15 mouse cellular contexts compared by ENCODE assay signal in genomic region chr10:105783766-105784165, GRCm38 (mm10). TPM values are rescaled to one million over a fixed set of nuclear protein-coding genes. Genes with fewer than 3 reads are reported as not detected.
DNase-seq lines count a peak whose midpoint lies in the region; ATAC-seq and TF ChIP-seq lines count a peak whose summit lies in the region.
"Had no signal": no experiment of that assay in that cellular context is flagged by ENCODE, and none has a peak within 500 bp of the region (broad histone marks: within the 10 kb centered on the region; RNA-seq: fewer than 3 reads in every experiment).

No protein-coding gene starts in this region.

- H3K9ac ChIP-seq in stomach, postnatal 0 days (ENCODE audit: low read length): no peak overlapping the region
- no peak overlapping the region for H3K9ac ChIP-seq in liver, embryonic 12.5 days
- H3K9ac ChIP-seq: embryonic facial prominence, embryonic 15.5 days; heart, embryonic 15.5 days had no signal

- H3K4me1 ChIP-seq in heart, embryonic 10.5 days: no peaks in the 10 kb centered on the region
- no peaks in the 10 kb centered on the region; the same call in 1 of the 2 replicates for H3K4me1 ChIP-seq in lung, adult 2 months (ENCODE audit: control insufficient read depth, insufficient read depth, low read length)
- H3K4me1 ChIP-seq in stomach, postnatal 0 days (replicated peaks; ENCODE audit: control insufficient read depth, insufficient read depth): no peaks in the 10 kb centered on the region
- H3K4me1 ChIP-seq in liver, embryonic 12.5 days: no peaks in the 10 kb centered on the region
- H3K4me1 ChIP-seq: embryonic facial prominence, embryonic 15.5 days; heart, embryonic 15.5 days had no signal

- TF ChIP-seq EP300 in stomach, postnatal 0 days (optimal IDR thresholded peaks at IDR 0.05): no peak

- WGBS in heart, embryonic 10.5 days: 84% methylated on average over 8 of the region's 8 CpGs
- 44% methylated on average over 8 of the region's 8 CpGs for WGBS in lung, adult 2 months
- 50% methylated on average over 8 of the region's 8 CpGs for WGBS in stomach, postnatal 0 days
- 86% methylated on average over 8 of the region's 8 CpGs for WGBS in liver, embryonic 12.5 days (ENCODE audit: insufficient replicate concordance)

- H3K27me3 ChIP-seq in heart, embryonic 10.5 days (ENCODE audit: insufficient read depth, poor library complexity, severe bottlenecking): no peaks in the 10 kb centered on the region
- H3K27me3 ChIP-seq in stomach, postnatal 0 days (ENCODE audit: control insufficient read depth, insufficient read depth, low read length): no peaks in the 10 kb centered on the region
- H3K27me3 ChIP-seq in liver, embryonic 12.5 days (replicated peaks): no peaks in the 10 kb centered on the region
- H3K27me3 ChIP-seq: embryonic facial prominence, embryonic 15.5 days; heart, embryonic 15.5 days had no signal

- no peak overlapping the region for H3K27ac ChIP-seq in heart, embryonic 10.5 days
- no peak overlapping the region for H3K27ac ChIP-seq in stomach, postnatal 0 days (replicated peaks)
- H3K27ac ChIP-seq in liver, embryonic 12.5 days: no peak overlapping the region
- H3K27ac ChIP-seq: embryonic facial prominence, embryonic 15.5 days; heart, embryonic 15.5 days; macrophage had no signal

- H3K36me3 ChIP-seq in heart, embryonic 10.5 days: peaks cover 3% of the 10 kb centered on the region; the same call in 1 of the 2 replicates
- no peaks in the 10 kb centered on the region for H3K36me3 ChIP-seq in stomach, postnatal 0 days (ENCODE audit: control insufficient read depth, insufficient read depth, low read length)
- H3K36me3 ChIP-seq in liver, embryonic 12.5 days: no peaks in the 10 kb centered on the region
- H3K36me3 ChIP-seq: embryonic facial prominence, embryonic 15.5 days had no signal

- no peak for TF ChIP-seq POLR2A in lung, adult 2 months (IDR thresholded peaks at IDR 0.05; ENCODE audit: borderline replicate concordance, extremely low read depth, low read depth, low read length)

- no peak for TF ChIP-seq CTCF in lung, adult 2 months (IDR thresholded peaks at IDR 0.05; ENCODE audit: insufficient read depth, low read length)
- TF ChIP-seq CTCF in stomach, postnatal 0 days (IDR thresholded peaks at IDR 0.05; ENCODE audit: low read depth): no peak

- H3K9me3 ChIP-seq in heart, embryonic 10.5 days: no peaks in the 10 kb centered on the region
- H3K9me3 ChIP-seq in stomach, postnatal 0 days (ENCODE audit: control insufficient read depth, low read length): no peaks in the 10 kb centered on the region
- H3K9me3 ChIP-seq in liver, embryonic 12.5 days (replicated peaks): no peaks in the 10 kb centered on the region
- H3K9me3 ChIP-seq: embryonic facial prominence, embryonic 15.5 days; heart, embryonic 15.5 days had no signal

- H3K4me3 ChIP-seq in heart, embryonic 10.5 days: no peak overlapping the region
- no peak overlapping the region for H3K4me3 ChIP-seq in lung, adult 2 months (replicated peaks; ENCODE audit: extremely low read depth, low read depth, low read length)
- H3K4me3 ChIP-seq in stomach, postnatal 0 days (ENCODE audit: low read depth, low read length): no peak overlapping the region
- H3K4me3 ChIP-seq in liver, embryonic 12.5 days: no peak overlapping the region
- H3K4me3 ChIP-seq: embryonic facial prominence, embryonic 15.5 days; heart, embryonic 15.5 days had no signal

- ATAC-seq in stomach, postnatal 0 days (ENCODE audit: low FRiP score, low TSS enrichment): peak; percentile 76; the same call in 1 of the 2 replicates
- no peak for ATAC-seq in liver, embryonic 12.5 days
- ATAC-seq: inflammation-experienced regulatory T-cells, adult 6 months had no signal

- no peak overlapping the region for H3K4me2 ChIP-seq in stomach, postnatal 0 days (replicated peaks; ENCODE audit: low read depth)
- H3K4me2 ChIP-seq in liver, embryonic 12.5 days: no peak overlapping the region
- H3K4me2 ChIP-seq: embryonic facial prominence, embryonic 15.5 days; heart, embryonic 15.5 days had no signal

- peak; percentile 17 for DNase-seq in heart, adult 8-10 months (ENCODE audit: low spot score)
- DNase-seq in heart, embryonic 10.5 days (ENCODE audit: low spot score): no peak
- peak; percentile 8 for DNase-seq in ovary, postnatal 14 days (ENCODE audit: low spot score)
- DNase-seq in ovary, postnatal 10 days (ENCODE audit: low spot score): no peak
- peak; percentile 16 for DNase-seq in lung, adult 2 months
- DNase-seq in stomach, postnatal 0 days (ENCODE audit: low spot score): peak; percentile 37
- DNase-seq in left cerebral cortex, adult 9 months (ENCODE audit: low spot score in 2 of 2): no peak
- DNase-seq: cerebellum, postnatal 36 days; spleen, adult 18-20 months; thymus, adult 2 months had no signal

RNA-seq across cellular contexts. Expression of gene Ccdc59, which starts 57.1 kb away (rescaled TPM):
- 10 to 100 TPM in 1 of 4 experiments, 1 to 10 TPM in 3; 6.9 to 10.5 (median 9.4) TPM for total RNA-seq in heart, adult 8-10 months (2022)
- polyA plus RNA-seq in heart, embryonic 10.5 days (2016; fragmentation: Nextera tagmentation; extraction: Ambion mirVana): 42.8 and 45.0 TPM in 2 replicates
- polyA plus RNA-seq in lung, adult 2 months (2012; rRNA removed): 5.1 and 5.9 TPM in 2 replicates
- 37.3 and 38.5 TPM in 2 replicates for polyA plus RNA-seq in stomach, postnatal 0 days (2015; fragmentation: Nextera tagmentation; extraction: Ambion mirVana)
- polyA plus RNA-seq in liver, embryonic 12.5 days (2016; fragmentation: Nextera tagmentation; extraction: Ambion mirVana): 37.5 TPM in 2 replicates

RNA-seq across cellular contexts. Expression of gene Mettl25, which starts 57.4 kb away (rescaled TPM):
- 1 to 10 TPM; 3.2 to 4.5 (median 3.6) TPM for total RNA-seq in heart, adult 8-10 months (2022)
- 9.6 and 11.4 TPM in 2 replicates for polyA plus RNA-seq in heart, embryonic 10.5 days (2016; fragmentation: Nextera tagmentation; extraction: Ambion mirVana)
- 4.8 and 5.3 TPM in 2 replicates for polyA plus RNA-seq in lung, adult 2 months (2012; rRNA removed)
- polyA plus RNA-seq in stomach, postnatal 0 days (2015; fragmentation: Nextera tagmentation; extraction: Ambion mirVana): 7.1 and 7.5 TPM in 2 replicates
- polyA plus RNA-seq in liver, embryonic 12.5 days (2016; fragmentation: Nextera tagmentation; extraction: Ambion mirVana): 7.7 and 8.4 TPM in 2 replicates

Comparison
In these comparisons a context has a peak if more than half of its experiments do, and no peak if none do; other contexts are left out.
1. DNase-seq: peak in heart, adult 8-10 months (single experiment), ovary, postnatal 14 days (single experiment), lung, adult 2 months (single experiment) and stomach, postnatal 0 days (single experiment); none in heart, embryonic 10.5 days (single experiment), ovary, postnatal 10 days (single experiment) and left cerebral cortex, adult 9 months (0 of 2).